Mouse (Mus musculus): Measurements from ENCODE around the gene Ttc21a.

- no peak for TF ChIP-seq CTCF (IDR thresholded peaks at IDR 0.05; ENCODE audit: insufficient read depth, low read length)
- TF ChIP-seq POLR2A (IDR thresholded peaks at IDR 0.05; ENCODE audit: borderline replicate concordance, extremely low read depth, low read depth, low read length): 0 out of 2 replicates have a peak, but pooled peaks have one; percentile 26
Observed at GRCm38 (mm10) chr9:119964206-119964605, 26.8 kb downstream of the Ttc21a start.
